Mouse (Mus musculus): Measurements from ENCODE around the gene Tex45. TPM values are rescaled to one million over a fixed set of nuclear protein-coding genes. Genes with fewer than 3 reads are reported as not detected.

Tex45 gene
- 0.20 TPM in 1 of 2 replicates, not detected in the other for polyA plus RNA-seq (2014; fragmentation: Nextera tagmentation; extraction: Ambion mirVana)

- no peak within 1 kb of the TSS for H3K9ac ChIP-seq (ENCODE audit: low read length)
- H3K4me2 ChIP-seq (ENCODE audit: low read depth) = no peak within 1 kb of the TSS
- no peaks in the 10 kb centered on the region for H3K9me3 ChIP-seq (ENCODE audit: control insufficient read depth, low read length)
- H3K4me3 ChIP-seq (ENCODE audit: low read depth, low read length) = no peak within 1 kb of the TSS
- no peak for ATAC-seq (ENCODE audit: insufficient read depth, low FRiP score, low TSS enrichment)
- H3K36me3 ChIP-seq (ENCODE audit: control insufficient read depth, insufficient read depth, low read length) = no peaks in the 10 kb centered on the region
- H3K27me3 ChIP-seq (ENCODE audit: control insufficient read depth, insufficient read depth, low read length) = no peaks in the 10 kb centered on the region
- DNase-seq (ENCODE audit: low spot score) = no peak
- H3K4me1 ChIP-seq (ENCODE audit: control insufficient read depth, insufficient read depth, low read length) = peaks cover 5% of the 10 kb centered on the region; the same call in 1 of the 2 replicates
- H3K27ac ChIP-seq (ENCODE audit: low read depth, low read length) = no peak within 1 kb of the TSS
Measured at GRCm38 (mm10) chr8:3470562-3470961, at the start of gene Tex45. TSS of gene Tex45 (plus strand) at chr8:3470862.

DNA sequence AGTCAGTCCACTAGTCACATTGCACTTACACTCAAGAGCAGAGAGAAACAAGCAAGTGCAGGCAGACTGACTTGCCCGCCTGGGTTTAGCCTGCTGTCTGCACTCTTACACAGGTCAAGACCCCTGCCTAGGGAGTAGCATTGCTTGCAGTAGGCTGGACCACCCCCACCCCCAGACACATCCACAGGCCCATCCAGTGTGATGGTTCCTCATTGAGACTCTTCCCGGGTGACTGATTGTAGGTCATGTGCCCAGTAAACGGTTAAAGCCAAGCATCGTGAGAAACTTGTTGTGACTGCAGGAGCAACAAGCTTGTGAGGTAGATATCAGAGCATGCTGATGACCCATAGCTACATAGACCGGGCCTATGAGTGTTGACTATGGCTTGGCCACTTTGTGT is 49.2 kb upstream of the Tex45 start:
- WGBS = 89% methylated on average over 5 of the region's 5 CpGs

GRCm38 (mm10) chr8:3425217-3425616 is 45.4 kb upstream of the Tex45 start:
- Histone ChIP-seq H3K9me3 (ENCODE audit: control insufficient read depth, low read length) (no peaks in the 10 kb centered on the region), H3K4me1 (ENCODE audit: control insufficient read depth, insufficient read depth, low read length) (no peaks in the 10 kb centered on the region), H3K4me2 (ENCODE audit: low read depth) (no peak overlapping the region), H3K4me3 (ENCODE audit: low read depth, low read length) (no peak overlapping the region), H3K9ac (ENCODE audit: low read length) (no peak overlapping the region), H3K27ac (ENCODE audit: low read depth, low read length) (no peak overlapping the region), H3K27me3 (ENCODE audit: control insufficient read depth, insufficient read depth, low read length) (no peaks in the 10 kb centered on the region), H3K36me3 (ENCODE audit: control insufficient read depth, insufficient read depth, low read length) (peaks cover 2% of the 10 kb centered on the region; the same call in 1 of the 2 replicates)
- DNase-seq (ENCODE audit: low spot score) = no peak
- ATAC-seq (ENCODE audit: insufficient read depth, low FRiP score, low TSS enrichment) = no peak
- WGBS = 92% methylated on average over 5 of the region's 5 CpGs

More for the DNA sequence above, 49.2 kb upstream of the Tex45 start:
- no peaks in the 10 kb centered on the region for H3K9me3 ChIP-seq (ENCODE audit: control insufficient read depth, low read length)
- no peaks in the 10 kb centered on the region for H3K27me3 ChIP-seq (ENCODE audit: control insufficient read depth, insufficient read depth, low read length)
- no peak overlapping the region for H3K27ac ChIP-seq (ENCODE audit: low read depth, low read length)
- DNase-seq (ENCODE audit: low spot score) (no peak), ATAC-seq (ENCODE audit: insufficient read depth, low FRiP score, low TSS enrichment) (no peak)
- no peak overlapping the region for H3K4me2 ChIP-seq (ENCODE audit: low read depth)
- H3K4me3 ChIP-seq (ENCODE audit: low read depth, low read length) = no peak overlapping the region
- H3K9ac ChIP-seq (ENCODE audit: low read length) = no peak overlapping the region
- no peaks in the 10 kb centered on the region for H3K36me3 ChIP-seq (ENCODE audit: control insufficient read depth, insufficient read depth, low read length)
- peaks cover 18% of the 10 kb centered on the region for H3K4me1 ChIP-seq (ENCODE audit: control insufficient read depth, insufficient read depth, low read length)

DNA sequence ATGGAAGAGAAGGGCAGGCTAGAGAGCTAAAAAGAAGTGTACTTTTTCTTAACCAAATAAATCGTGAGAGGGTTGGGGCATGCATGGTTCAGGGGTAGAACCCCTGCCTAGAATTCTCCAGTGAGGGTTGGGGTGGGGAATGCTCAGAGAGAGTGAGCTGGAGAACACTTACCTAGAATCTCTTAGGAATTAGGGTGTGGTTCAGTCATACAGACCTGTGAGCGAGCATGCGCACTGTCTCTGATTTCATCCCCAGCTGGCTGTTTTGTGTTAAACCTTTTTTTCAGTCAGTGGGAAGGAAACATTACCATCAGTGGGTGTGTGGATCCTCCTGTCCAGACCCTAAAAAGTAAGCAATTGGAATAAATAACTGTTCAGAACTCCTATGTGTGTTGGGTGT is 44.5 kb upstream of the Tex45 start:
- Histone ChIP-seq H3K27me3 (ENCODE audit: control insufficient read depth, insufficient read depth, low read length) (no peaks in the 10 kb centered on the region), H3K9me3 (ENCODE audit: control insufficient read depth, low read length) (no peaks in the 10 kb centered on the region), H3K4me2 (ENCODE audit: low read depth) (no peak overlapping the region), H3K4me1 (ENCODE audit: control insufficient read depth, insufficient read depth, low read length) (no peaks in the 10 kb centered on the region), H3K9ac (ENCODE audit: low read length) (no peak overlapping the region), H3K27ac (ENCODE audit: low read depth, low read length) (no peak overlapping the region), H3K4me3 (ENCODE audit: low read depth, low read length) (no peak overlapping the region), H3K36me3 (ENCODE audit: control insufficient read depth, insufficient read depth, low read length) (peaks cover 2% of the 10 kb centered on the region; the same call in 1 of the 2 replicates)
- no peak for ATAC-seq (ENCODE audit: insufficient read depth, low FRiP score, low TSS enrichment)
- DNase-seq (ENCODE audit: low spot score) = no peak
- WGBS = 92% methylated on average over 3 of the region's 3 CpGs

GRCm38 (mm10) chr8:3428426-3428825 is 42.2 kb upstream of the Tex45 start:
- no peak overlapping the region for H3K4me2 ChIP-seq (ENCODE audit: low read depth)
- peaks cover 2% of the 10 kb centered on the region; the same call in 1 of the 2 replicates for H3K36me3 ChIP-seq (ENCODE audit: control insufficient read depth, insufficient read depth, low read length)
- H3K27me3 ChIP-seq (ENCODE audit: control insufficient read depth, insufficient read depth, low read length) = no peaks in the 10 kb centered on the region
- no peak overlapping the region for H3K9ac ChIP-seq (ENCODE audit: low read length)
- DNase-seq (ENCODE audit: low spot score) (no peak), ATAC-seq (ENCODE audit: insufficient read depth, low FRiP score, low TSS enrichment) (no peak)
- H3K9me3 ChIP-seq (ENCODE audit: control insufficient read depth, low read length) = no peaks in the 10 kb centered on the region
- no peak overlapping the region for H3K4me3 ChIP-seq (ENCODE audit: low read depth, low read length)
- WGBS = 79% methylated on average over 2 of the region's 2 CpGs
- no peak overlapping the region for H3K27ac ChIP-seq (ENCODE audit: low read depth, low read length)
- H3K4me1 ChIP-seq (ENCODE audit: control insufficient read depth, insufficient read depth, low read length) = no peaks in the 10 kb centered on the region

DNA sequence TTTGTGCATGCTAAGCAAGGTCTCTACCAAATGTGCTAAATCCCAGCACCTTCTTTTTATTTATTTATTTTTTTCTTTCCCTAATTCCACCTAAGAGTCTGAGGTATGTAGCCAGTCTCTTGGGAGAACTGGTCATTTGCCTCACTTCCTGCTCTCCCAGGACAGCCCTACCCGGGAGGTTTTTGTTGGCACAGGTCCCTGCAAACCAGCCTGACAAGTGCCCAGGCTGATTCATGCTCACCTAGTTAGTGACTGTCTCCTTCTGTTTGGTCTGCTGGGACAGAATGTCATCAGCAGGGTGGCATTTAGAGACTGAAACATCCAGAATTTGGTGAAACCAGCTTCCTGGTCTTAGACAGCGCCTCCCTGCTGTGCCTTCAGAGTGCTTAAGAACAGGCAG is 40.7 kb upstream of the Tex45 start:
- 91% methylated on average over 2 of the region's 2 CpGs for WGBS
- H3K9me3 ChIP-seq (ENCODE audit: control insufficient read depth, low read length) = no peaks in the 10 kb centered on the region
- H3K4me3 ChIP-seq (ENCODE audit: low read depth, low read length) = no peak overlapping the region
- no peak overlapping the region for H3K27ac ChIP-seq (ENCODE audit: low read depth, low read length)
- no peaks in the 10 kb centered on the region for H3K27me3 ChIP-seq (ENCODE audit: control insufficient read depth, insufficient read depth, low read length)
- no peaks in the 10 kb centered on the region for H3K4me1 ChIP-seq (ENCODE audit: control insufficient read depth, insufficient read depth, low read length)
- H3K4me2 ChIP-seq (ENCODE audit: low read depth) = no peak overlapping the region
- peaks cover 4% of the 10 kb centered on the region; the same call in 1 of the 2 replicates for H3K36me3 ChIP-seq (ENCODE audit: control insufficient read depth, insufficient read depth, low read length)
- no peak overlapping the region for H3K9ac ChIP-seq (ENCODE audit: low read length)
- ATAC-seq (ENCODE audit: insufficient read depth, low FRiP score, low TSS enrichment) (no peak), DNase-seq (ENCODE audit: low spot score) (no peak)

DNA sequence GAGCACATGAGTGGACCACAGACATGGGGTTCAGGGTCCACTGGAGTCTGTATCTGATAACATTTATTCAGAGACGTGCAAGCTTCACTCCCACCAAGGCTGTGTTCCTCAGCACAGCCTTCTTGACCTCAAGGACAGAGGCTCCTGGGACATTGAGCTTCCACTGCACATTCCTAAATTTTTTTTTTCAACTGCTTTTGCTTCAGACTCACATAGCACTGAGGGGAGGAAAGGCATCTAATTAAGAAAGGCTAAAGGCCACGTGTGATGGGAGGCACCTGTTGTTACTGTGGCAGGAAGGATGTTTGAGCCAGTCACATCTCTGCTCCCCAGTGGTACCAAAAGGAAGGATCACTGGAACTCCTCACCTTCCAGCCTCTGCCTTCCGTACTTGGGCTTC is 39.5 kb upstream of the Tex45 start:
- DNase-seq (ENCODE audit: low spot score) (no peak), ATAC-seq (ENCODE audit: insufficient read depth, low FRiP score, low TSS enrichment) (no peak)
- Histone ChIP-seq H3K27me3 (ENCODE audit: control insufficient read depth, insufficient read depth, low read length) (no peaks in the 10 kb centered on the region), H3K9ac (ENCODE audit: low read length) (no peak overlapping the region), H3K4me1 (ENCODE audit: control insufficient read depth, insufficient read depth, low read length) (no peaks in the 10 kb centered on the region), H3K4me2 (ENCODE audit: low read depth) (no peak overlapping the region), H3K36me3 (ENCODE audit: control insufficient read depth, insufficient read depth, low read length) (peaks cover 8% of the 10 kb centered on the region; the same call in 1 of the 2 replicates), H3K4me3 (ENCODE audit: low read depth, low read length) (no peak overlapping the region), H3K9me3 (ENCODE audit: control insufficient read depth, low read length) (no peaks in the 10 kb centered on the region), H3K27ac (ENCODE audit: low read depth, low read length) (no peak overlapping the region)
- WGBS = 84% methylated on average over 3 of the region's 3 CpGs

DNA sequence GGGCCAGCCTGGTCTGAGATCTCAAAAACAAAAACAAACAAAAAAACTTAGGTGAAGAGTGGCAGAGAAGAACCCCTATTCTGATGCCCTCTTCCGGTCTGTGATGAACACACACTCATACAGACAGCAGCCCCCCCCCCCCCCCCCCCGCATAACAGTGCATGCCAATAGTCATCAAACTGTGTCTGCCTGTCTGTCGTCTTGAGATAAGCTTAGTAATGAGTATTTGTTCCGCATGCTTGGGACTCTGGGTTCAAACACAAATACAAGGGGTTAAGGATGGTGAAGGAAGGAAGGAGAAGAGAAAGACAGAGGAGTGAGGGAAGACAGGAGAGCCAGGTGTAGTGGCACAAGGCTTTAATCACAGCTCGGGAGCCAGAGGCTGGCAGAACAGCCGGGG is 34.2 kb upstream of the Tex45 start:
- H3K4me3 ChIP-seq (ENCODE audit: low read depth, low read length) = no peak overlapping the region
- H3K36me3 ChIP-seq (ENCODE audit: control insufficient read depth, insufficient read depth, low read length) = peaks cover 17% of the 10 kb centered on the region
- H3K4me2 ChIP-seq (ENCODE audit: low read depth) = no peak overlapping the region
- ATAC-seq (ENCODE audit: insufficient read depth, low FRiP score, low TSS enrichment) (no peak), DNase-seq (ENCODE audit: low spot score) (no peak)
- H3K27me3 ChIP-seq (ENCODE audit: control insufficient read depth, insufficient read depth, low read length) = no peaks in the 10 kb centered on the region
- H3K9ac ChIP-seq (ENCODE audit: low read length) = no peak overlapping the region
- H3K27ac ChIP-seq (ENCODE audit: low read depth, low read length) = no peak overlapping the region
- no peaks in the 10 kb centered on the region for H3K4me1 ChIP-seq (ENCODE audit: control insufficient read depth, insufficient read depth, low read length)
- H3K9me3 ChIP-seq (ENCODE audit: control insufficient read depth, low read length) = no peaks in the 10 kb centered on the region
- 85% methylated on average over 6 of the region's 6 CpGs for WGBS

DNA sequence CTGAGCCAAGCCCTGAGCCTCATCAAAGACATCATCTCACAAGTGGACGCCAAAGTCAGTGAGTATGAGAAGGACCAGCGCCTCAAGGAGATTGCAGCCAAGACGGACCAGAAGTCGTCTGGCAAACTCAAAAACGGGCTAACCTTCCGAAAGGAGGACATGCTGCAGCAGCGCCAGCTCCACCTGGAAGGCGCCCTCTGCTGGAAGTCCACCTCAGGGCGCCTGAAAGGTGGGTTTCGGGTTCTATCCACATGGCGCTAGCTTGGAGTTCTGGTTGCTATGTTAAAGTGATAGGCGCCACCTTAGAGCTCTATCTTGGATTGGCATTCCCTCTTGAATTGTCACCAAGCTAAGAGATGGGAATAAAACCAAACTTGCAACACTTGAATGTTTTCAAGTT is 31.2 kb upstream of the Tex45 start:
- no peak overlapping the region for H3K4me3 ChIP-seq (ENCODE audit: low read depth, low read length)
- DNase-seq (ENCODE audit: low spot score) = no peak
- H3K4me1 ChIP-seq (ENCODE audit: control insufficient read depth, insufficient read depth, low read length) = no peaks in the 10 kb centered on the region
- no peak overlapping the region for H3K27ac ChIP-seq (ENCODE audit: low read depth, low read length)
- ATAC-seq (ENCODE audit: insufficient read depth, low FRiP score, low TSS enrichment) = no peak
- peaks cover 15% of the 10 kb centered on the region for H3K36me3 ChIP-seq (ENCODE audit: control insufficient read depth, insufficient read depth, low read length)
- no peaks in the 10 kb centered on the region for H3K27me3 ChIP-seq (ENCODE audit: control insufficient read depth, insufficient read depth, low read length)
- no peaks in the 10 kb centered on the region for H3K9me3 ChIP-seq (ENCODE audit: control insufficient read depth, low read length)
- H3K9ac ChIP-seq (ENCODE audit: low read length) = no peak overlapping the region
- no peak overlapping the region for H3K4me2 ChIP-seq (ENCODE audit: low read depth)
- WGBS = 83% methylated on average over 12 of the region's 12 CpGs

All from neural tube, embryonic 11.5 days (tissue).